ENCODE assay signal across 8 mouse cellular contexts in genomic region chr5:103911555-103911954, GRCm38 (mm10). TPM values are rescaled to one million over a fixed set of nuclear protein-coding genes. Genes with fewer than 3 reads are reported as not detected.
A peak's percentile ranks its signal among the peaks of the same experiment; 100 is the strongest.
DNase-seq lines count a peak whose midpoint lies in the region; ATAC-seq lines count a peak whose summit lies in the region.

No protein-coding gene starts in this region.

- DNase-seq in heart, postnatal 4 days: no peak
- peak; percentile 40 for DNase-seq in cerebellum, adult 9-11 months
- no peak for DNase-seq in embryo, embryonic 10 days (ENCODE audit: low spot score)
- no peak for DNase-seq in left cerebral cortex, adult 8-10 months (ENCODE audit: low spot score in 2 of 2)
- DNase-seq in urinary bladder, postnatal 36 days (ENCODE audit: low spot score in 2 of 2): no peak

- peak overlapping the region; percentile 88 for H3K4me3 ChIP-seq in heart, embryonic 15.5 days
- H3K4me3 ChIP-seq in hindbrain, embryonic 12.5 days: no peak overlapping the region; the same call in 1 of the 2 replicates
- no peak overlapping the region for H3K4me3 ChIP-seq in midbrain, embryonic 12.5 days

- no peaks in the 10 kb centered on the region for H3K36me3 ChIP-seq in heart, embryonic 15.5 days
- no peaks in the 10 kb centered on the region for H3K36me3 ChIP-seq in hindbrain, embryonic 12.5 days
- H3K36me3 ChIP-seq in midbrain, embryonic 12.5 days: no peaks in the 10 kb centered on the region

- WGBS in heart, embryonic 15.5 days: 78% methylated on average over 5 of the region's 5 CpGs
- WGBS in hindbrain, embryonic 12.5 days: 76% methylated on average over 5 of the region's 5 CpGs
- 85% methylated on average over 5 of the region's 5 CpGs for WGBS in midbrain, embryonic 12.5 days

- peaks cover 16% of the 10 kb centered on the region for H3K4me1 ChIP-seq in heart, embryonic 15.5 days (replicated peaks)
- H3K4me1 ChIP-seq in hindbrain, embryonic 12.5 days: 0 out of 2 replicates have a peak, but pooled peaks cover 3% of the 10 kb centered on the region
- peaks cover 6% of the 10 kb centered on the region for H3K4me1 ChIP-seq in midbrain, embryonic 12.5 days

- H3K27ac ChIP-seq in heart, embryonic 15.5 days: no peak overlapping the region
- H3K27ac ChIP-seq in hindbrain, embryonic 12.5 days: no peak overlapping the region
- no peak overlapping the region for H3K27ac ChIP-seq in midbrain, embryonic 12.5 days (replicated peaks)

- H3K9ac ChIP-seq in heart, embryonic 15.5 days: no peak overlapping the region
- no peak overlapping the region for H3K9ac ChIP-seq in hindbrain, embryonic 12.5 days
- H3K9ac ChIP-seq in midbrain, embryonic 12.5 days (replicated peaks): no peak overlapping the region

- no peaks in the 10 kb centered on the region for H3K9me3 ChIP-seq in heart, embryonic 15.5 days (replicated peaks)
- H3K9me3 ChIP-seq in hindbrain, embryonic 12.5 days (replicated peaks): no peaks in the 10 kb centered on the region
- no peaks in the 10 kb centered on the region for H3K9me3 ChIP-seq in midbrain, embryonic 12.5 days

- peaks cover 7% of the 10 kb centered on the region; the same call in 1 of the 2 replicates for H3K27me3 ChIP-seq in heart, embryonic 15.5 days
- no peaks in the 10 kb centered on the region; the same call in none of the 2 replicates for H3K27me3 ChIP-seq in hindbrain, embryonic 12.5 days
- peaks cover 5% of the 10 kb centered on the region; the same call in 1 of the 2 replicates for H3K27me3 ChIP-seq in midbrain, embryonic 12.5 days

- ATAC-seq in heart, embryonic 15.5 days (replicated peaks; ENCODE audit: insufficient number of reproducible peaks, insufficient read depth, low FRiP score, low read depth): no peak
- peak; percentile 9; the same call in 1 of the 2 replicates for ATAC-seq in hindbrain, embryonic 12.5 days (ENCODE audit: low FRiP score)
- no peak for ATAC-seq in midbrain, embryonic 12.5 days (ENCODE audit: low FRiP score, low read depth)

- peak overlapping the region; percentile 83 for H3K4me2 ChIP-seq in heart, embryonic 15.5 days
- 0 out of 2 replicates have a peak overlapping the region, but pooled peaks have one; percentile 19 for H3K4me2 ChIP-seq in hindbrain, embryonic 12.5 days (replicated peaks)
- peak overlapping the region; percentile 35 for H3K4me2 ChIP-seq in midbrain, embryonic 12.5 days (replicated peaks)

RNA-seq across cellular contexts. Expression of gene Klhl8, which starts 0.5 kb away (rescaled TPM):
- polyA plus RNA-seq in heart, embryonic 15.5 days (2015; fragmentation: Nextera tagmentation; extraction: Ambion mirVana): 11.4 and 13.2 TPM in 2 replicates
- 10 to 100 TPM; 12.1 to 13.1 TPM for total RNA-seq in heart, postnatal 4 days (2021)
- 20.1 and 20.3 TPM in 2 replicates for polyA plus RNA-seq in hindbrain, embryonic 12.5 days (2016; fragmentation: Nextera tagmentation; extraction: Ambion mirVana)
- 16.8 and 18.3 TPM in 2 replicates for polyA plus RNA-seq in midbrain, embryonic 12.5 days (2016; fragmentation: Nextera tagmentation; extraction: Ambion mirVana)
- total RNA-seq in left cerebral cortex, adult 8-10 months (2022): 10 to 100 TPM; 29.0 to 30.6 (median 30.3) TPM

Comparison
In these comparisons a context has a peak if more than half of its experiments do, and no peak if none do; other contexts are left out.
1. H3K4me2 ChIP-seq: peak in every context shown above with its lines; median percentile 83 in heart, embryonic 15.5 days; 35 in midbrain, embryonic 12.5 days; 19 in hindbrain, embryonic 12.5 days.